Mouse (Mus musculus) ES-E14 (cell line): Measurements from ENCODE around the gene Tespa1.

Experiments
- CHD2 ChIP-seq: IDR thresholded peaks from 2 replicates; pipeline ENCODE4 v1.6.1; 2014; ENCODE audit warnings: mild to moderate bottlenecking, low read depth, low read length, inconsistent platforms
- ZC3H11A ChIP-seq: IDR thresholded peaks from 2 replicates; pipeline ENCODE4 v1.6.1; 2012; ENCODE audit warnings: low read depth, mild to moderate bottlenecking, inconsistent platforms, low read length, borderline replicate concordance
- ZNF384 ChIP-seq: IDR thresholded peaks from 2 replicates; pipeline ENCODE4 v1.6.1; 2012; ENCODE audit warnings: low read depth, low read length, inconsistent platforms

GRCm38 (mm10) chr10:130336385-130336784, 13.7 kb downstream of the Tespa1 start:
- TF ChIP-seq CHD2 (no peak), ZC3H11A (no peak), ZNF384 (no peak)
